Mouse (Mus musculus) hindbrain, embryonic 14.5 days (tissue): ENCODE measurements around the gene Mettl7a3. TPM values are rescaled to one million over a fixed set of nuclear protein-coding genes. Genes with fewer than 3 reads are reported as not detected.
"Not testable (repeated sequence)": the region's sequence is repeated elsewhere in the genome, so short reads cannot be mapped to it uniquely, and the experiment has no call there.

ENCODE experiments used
- ATAC-seq: fragments of 200-750 bp; cut with Nextera tagmentation; 2 replicates; pipeline ENCODE4 v1.8.0; 2017; ENCODE audit warnings: moderate number of reproducible peaks, mild to moderate bottlenecking, moderate TSS enrichment, moderate library complexity; ENCODE audit not compliant: low FRiP score
- DNase-seq: peaks from one replicate; pipeline ENCODE4 v3.0.0-alpha.2; 2015; ENCODE audit warnings: low spot score
- H3K27ac ChIP-seq: fragments of 300-500 bp; sonication (generic); 2 replicates; pipeline ENCODE4 v1.5.1; 2014; ENCODE audit warnings: mild to moderate bottlenecking, moderate library complexity
- H3K27me3 ChIP-seq: fragments of 300-500 bp; sonication (generic); 2 replicates; pipeline ENCODE4 v1.6.1; 2014; ENCODE audit warnings: mild to moderate bottlenecking, low read length, mixed read lengths; ENCODE audit not compliant: control insufficient read depth, insufficient read depth
- H3K36me3 ChIP-seq: fragments of 300-500 bp; sonication (generic); replicated peaks from 2 replicates; pipeline ENCODE4 v1.6.1; 2014; ENCODE audit not compliant: control insufficient read depth, insufficient read depth
- H3K4me1 ChIP-seq: fragments of 300-500 bp; sonication (generic); replicated peaks from 2 replicates; pipeline ENCODE4 v1.6.1; 2014; ENCODE audit warnings: antibody characterized with exemption, low read length, mixed read lengths; ENCODE audit not compliant: control insufficient read depth, insufficient read depth
- H3K4me2 ChIP-seq: fragments of 300-500 bp; sonication (generic); replicated peaks from 2 replicates; pipeline ENCODE4 v1.6.1; 2014; ENCODE audit warnings: mild to moderate bottlenecking, moderate library complexity
- H3K4me3 ChIP-seq: fragments of 300-500 bp; sonication (generic); replicated peaks from 2 replicates; pipeline ENCODE4 v1.5.1; 2014; ENCODE audit warnings: mild to moderate bottlenecking, low read length
- H3K9ac ChIP-seq: fragments of 300-500 bp; sonication (generic); 2 replicates; pipeline ENCODE4 v1.6.1; 2014
- H3K9me3 ChIP-seq: fragments of 300-500 bp; sonication (generic); 2 replicates; pipeline ENCODE4 v1.6.1; 2016; ENCODE audit warnings: low read length; ENCODE audit not compliant: control insufficient read depth
- WGBS: fragments of 180-500 bp; shearing (Covaris S2); extraction: QIAGEN DNeasy Blood & Tissue Kit; methylation state at CpG from one replicate; pipeline ENCODE4 v1.1.7; 2014; 5-methylcytosine and 5-hydroxymethylcytosine counted together
- polyA plus RNA-seq: library from polyadenylated mRNA; unstranded; fragments of >200 nt; fragmentation: Nextera tagmentation; extraction: Ambion mirVana; gene quantifications from 2 replicates; pipeline ENCODE4 v1.2.1, GENCODE M21; 2014

Gene Mettl7a3
- polyA plus RNA-seq, 1 experiment from 2014 or later, result not detected

DNA sequence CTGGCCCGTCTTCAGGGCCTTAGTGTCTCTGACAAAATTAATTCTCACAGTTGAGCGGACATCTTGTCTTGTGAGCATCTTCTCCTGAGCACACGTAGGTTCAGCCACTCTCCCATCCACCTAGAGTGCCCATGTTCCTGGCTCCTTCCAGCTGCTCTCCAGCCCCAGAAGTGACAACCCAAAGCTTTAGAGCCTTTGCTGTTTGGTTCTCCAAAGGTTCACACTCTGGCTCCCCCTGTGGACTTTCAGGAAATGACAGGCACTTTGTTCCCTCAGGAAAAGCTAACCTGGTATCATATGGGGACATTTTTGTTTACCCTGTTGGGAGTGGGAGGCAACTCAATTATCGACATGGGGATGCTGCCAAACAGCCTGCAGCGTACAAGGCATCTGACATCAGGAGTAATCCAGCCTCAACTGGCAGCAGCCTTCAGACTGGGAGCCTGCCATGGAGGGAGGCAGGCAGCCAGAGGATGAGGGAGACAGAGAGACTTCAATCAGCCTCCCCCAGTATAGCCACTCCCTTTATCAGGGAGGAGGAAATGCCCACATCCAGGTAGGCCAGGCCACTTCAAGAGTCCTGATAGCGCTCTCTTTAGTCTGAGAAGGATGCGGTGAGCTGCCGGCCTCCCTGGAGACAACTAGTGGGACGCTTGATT is 43.2 kb downstream of the Mettl7a3 start:
- H3K4me2 ChIP-seq, DNase-seq, H3K36me3 ChIP-seq, H3K4me1 ChIP-seq, H3K27me3 ChIP-seq, H3K27ac ChIP-seq, H3K9me3 ChIP-seq, H3K4me3 ChIP-seq, H3K9ac ChIP-seq: not testable (repeated sequence)
- ATAC-seq, result 0 out of 2 replicates have a peak, but pooled peaks have one; percentile 51
- 24% methylated on average over 3 of the region's 9 CpGs for WGBS

- H3K27me3 ChIP-seq, result no peaks in the 10 kb centered on the region
- H3K4me2 ChIP-seq, result no peak overlapping the region
- H3K36me3 ChIP-seq, result no peaks in the 10 kb centered on the region
- H3K4me1 ChIP-seq, result no peaks in the 10 kb centered on the region
- ATAC-seq (no peak), DNase-seq (no peak)
- H3K9me3 ChIP-seq, result no peaks in the 10 kb centered on the region
- 89% methylated on average over 8 of the region's 8 CpGs for WGBS
- no peak overlapping the region for H3K27ac ChIP-seq
- H3K9ac ChIP-seq, result no peak overlapping the region
- H3K4me3 ChIP-seq, result no peak overlapping the region
These were observed 44.9 kb downstream of the Mettl7a3 start for GRCm38 (mm10) chr15:100379658-100380057.

DNA sequence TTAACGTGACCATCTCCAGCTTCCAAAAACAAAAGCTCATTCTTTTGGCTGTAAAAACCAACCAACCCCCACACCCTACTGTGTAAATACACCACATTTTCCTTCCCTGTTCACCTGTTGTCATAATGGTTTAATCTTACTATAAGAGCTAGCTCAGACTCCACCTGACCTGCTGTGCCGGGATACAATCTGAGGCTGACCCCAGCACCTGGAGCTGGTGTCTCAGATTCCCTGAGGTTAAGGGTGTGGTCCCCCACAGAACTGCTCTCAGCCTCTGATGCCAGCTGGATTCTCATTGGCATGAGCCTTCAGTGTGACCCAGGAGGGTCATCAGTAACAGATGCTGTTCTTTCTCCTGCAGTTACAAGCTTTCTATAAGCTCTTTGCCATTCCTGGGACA is 45.4 kb downstream of the Mettl7a3 start:
- Histone ChIP-seq H3K4me1 (no peaks in the 10 kb centered on the region), H3K9ac (no peak overlapping the region), H3K27ac (no peak overlapping the region), H3K27me3 (no peaks in the 10 kb centered on the region), H3K36me3 (no peaks in the 10 kb centered on the region), H3K4me3 (no peak overlapping the region), H3K9me3 (no peaks in the 10 kb centered on the region), H3K4me2 (no peak overlapping the region)
- no peak for ATAC-seq
- no peak for DNase-seq
- WGBS, result 69% methylated on average over 2 of the region's 2 CpGs

DNA sequence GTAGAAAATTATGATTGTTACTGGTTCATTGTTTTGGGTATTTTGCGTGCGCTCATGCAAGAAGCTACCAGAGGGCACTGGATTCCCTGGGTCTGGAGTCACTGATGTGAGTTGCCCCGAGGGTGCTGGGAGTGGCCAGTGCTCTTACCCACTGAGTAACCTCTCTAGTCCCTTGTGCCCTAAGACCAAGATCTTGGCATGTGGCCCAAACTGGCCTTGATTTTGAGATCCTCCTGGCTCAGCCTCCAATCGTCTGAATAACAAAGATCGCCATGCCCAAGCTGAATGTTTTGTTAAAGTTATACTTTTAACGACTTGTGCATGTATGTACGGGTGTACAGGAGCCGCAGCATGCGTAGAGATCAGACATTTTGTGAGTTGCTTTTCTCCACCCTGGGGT is 51.0 kb downstream of the Mettl7a3 start:
- Histone ChIP-seq H3K27ac (no peak overlapping the region), H3K9me3 (no peaks in the 10 kb centered on the region), H3K4me3 (no peak overlapping the region), H3K9ac (no peak overlapping the region), H3K4me1 (no peaks in the 10 kb centered on the region), H3K27me3 (no peaks in the 10 kb centered on the region), H3K4me2 (no peak overlapping the region), H3K36me3 (no peaks in the 10 kb centered on the region)
- no peak for DNase-seq
- ATAC-seq, result no peak
- 93% methylated on average over 9 of the region's 9 CpGs for WGBS

GRCm38 (mm10) chr15:100387544-100388223 is 53.0 kb downstream of the Mettl7a3 start:
- Histone ChIP-seq H3K4me1 (no peaks in the 10 kb centered on the region), H3K27me3 (no peaks in the 10 kb centered on the region), H3K4me3 (no peak overlapping the region), H3K4me2 (no peak overlapping the region), H3K9ac (no peak overlapping the region), H3K36me3 (no peaks in the 10 kb centered on the region), H3K27ac (no peak overlapping the region), H3K9me3 (no peaks in the 10 kb centered on the region)
- ATAC-seq (no peak), DNase-seq (no peak)
- WGBS, result 97% methylated on average over 17 of the region's 17 CpGs

- ATAC-seq (no peak), DNase-seq (no peak)
- Histone ChIP-seq H3K27me3 (no peaks in the 10 kb centered on the region), H3K9me3 (no peaks in the 10 kb centered on the region), H3K27ac (no peak overlapping the region), H3K4me3 (no peak overlapping the region), H3K4me1 (no peaks in the 10 kb centered on the region), H3K36me3 (peaks cover 5% of the 10 kb centered on the region), H3K9ac (no peak overlapping the region), H3K4me2 (no peak overlapping the region)
- WGBS, result 96% methylated on average over 14 of the region's 16 CpGs
These were observed 53.6 kb downstream of the Mettl7a3 start for GRCm38 (mm10) chr15:100388224-100388835.

- Histone ChIP-seq H3K27me3 (no peaks in the 10 kb centered on the region), H3K9ac (no peak overlapping the region), H3K36me3 (peaks cover 10% of the 10 kb centered on the region), H3K9me3 (no peaks in the 10 kb centered on the region), H3K4me1 (no peaks in the 10 kb centered on the region), H3K27ac (no peak overlapping the region), H3K4me3 (no peak overlapping the region), H3K4me2 (no peak overlapping the region)
- ATAC-seq, result no peak
- no peak for DNase-seq
- 67% methylated on average over 9 of the region's 9 CpGs for WGBS
These were observed 54.2 kb downstream of the Mettl7a3 start for GRCm38 (mm10) chr15:100388886-100389285.

Other genes starting within 250 kb of the Mettl7a3 start
- 12.2 and 13.2 TPM in 2 replicates for gene Atf1, start 107.1 kb upstream of the Mettl7a3 start, polyA plus RNA-seq
- gene Tmprss12, start 54.1 kb upstream of the Mettl7a3 start, polyA plus RNA-seq, result not detected in 2 replicates
- 2.1 and 3.1 TPM in 2 replicates for gene Mettl7a1, start 30.8 kb upstream of the Mettl7a3 start, polyA plus RNA-seq
- 0.27 TPM in 1 of 2 replicates, not detected in the other for gene Methig1, start 18.2 kb downstream of the Mettl7a3 start, polyA plus RNA-seq
- gene Mettl7a2, start 18.3 kb downstream of the Mettl7a3 start, polyA plus RNA-seq, result not detected in 2 replicates
- not detected in 2 replicates for gene Higd1c, start 29.6 kb downstream of the Mettl7a3 start, polyA plus RNA-seq
- 0.13 and 0.15 TPM in 2 replicates for gene Gm5475, start 87.2 kb downstream of the Mettl7a3 start, polyA plus RNA-seq
- 18.5 and 18.6 TPM in 2 replicates for gene Slc11a2, start 90.1 kb downstream of the Mettl7a3 start, polyA plus RNA-seq
- gene Letmd1, start 134.1 kb downstream of the Mettl7a3 start, polyA plus RNA-seq, result 49.8 and 52.1 TPM in 2 replicates
- 43.1 and 46.1 TPM in 2 replicates for gene Csrnp2, start 160.6 kb downstream of the Mettl7a3 start, polyA plus RNA-seq
- 28.7 and 33.3 TPM in 2 replicates for gene Tfcp2, start 217.1 kb downstream of the Mettl7a3 start, polyA plus RNA-seq